Mouse (Mus musculus) hindbrain, embryonic 13.5 days (tissue): ENCODE data around the gene Rps12-ps3. TPM values are rescaled to one million over a fixed set of nuclear protein-coding genes. Genes with fewer than 3 reads are reported as not detected.

ENCODE experiments used
- ATAC-seq: fragments of 200-750 bp; cut with Nextera tagmentation; 2 replicates; pipeline ENCODE4 v1.8.0; 2017; ENCODE audit warnings: moderate TSS enrichment; ENCODE audit not compliant: low FRiP score
- H3K27ac ChIP-seq: fragments of 300-500 bp; sonication (generic); 2 replicates; pipeline ENCODE4 v1.5.1; 2015; ENCODE audit warnings: inconsistent platforms, mild to moderate bottlenecking, moderate library complexity
- H3K27me3 ChIP-seq: fragments of 300-500 bp; sonication (generic); 2 replicates; pipeline ENCODE4 v1.6.1; 2015; ENCODE audit warnings: mild to moderate bottlenecking, inconsistent platforms
- H3K36me3 ChIP-seq: fragments of 300-500 bp; sonication (generic); 2 replicates; pipeline ENCODE4 v1.6.1; 2015; ENCODE audit warnings: mild to moderate bottlenecking, inconsistent platforms
- H3K4me1 ChIP-seq: fragments of 300-500 bp; sonication (generic); replicated peaks from 2 replicates; pipeline ENCODE4 v1.6.1; 2015; ENCODE audit warnings: inconsistent platforms
- H3K4me2 ChIP-seq: fragments of 300-500 bp; sonication (generic); 2 replicates; pipeline ENCODE4 v1.6.1; 2015; ENCODE audit warnings: inconsistent platforms, mild to moderate bottlenecking, moderate library complexity
- H3K4me3 ChIP-seq: fragments of 300-500 bp; sonication (generic); 2 replicates; pipeline ENCODE4 v1.5.1; 2015; ENCODE audit warnings: mild to moderate bottlenecking, inconsistent platforms
- H3K9ac ChIP-seq: fragments of 300-500 bp; sonication (generic); 2 replicates; pipeline ENCODE4 v1.6.1; 2015; ENCODE audit warnings: mild to moderate bottlenecking, inconsistent platforms
- H3K9me3 ChIP-seq: fragments of 300-500 bp; sonication (generic); 2 replicates; pipeline ENCODE4 v1.6.1; 2016; ENCODE audit warnings: inconsistent platforms
- WGBS: fragments of 180-500 bp; shearing (Covaris S2); methylation state at CpG from one replicate; pipeline ENCODE4 v1.1.7; 2015; 5-methylcytosine and 5-hydroxymethylcytosine counted together
- polyA plus RNA-seq: library from polyadenylated mRNA; unstranded; fragments of >200 nt; fragmentation: Nextera tagmentation; extraction: Ambion mirVana; gene quantifications from 2 replicates; pipeline ENCODE4 v1.2.1, GENCODE M21; 2015

Rps12-ps3 gene
- polyA plus RNA-seq, 1 experiment from 2014 or later, result 8.9 TPM

DNA sequence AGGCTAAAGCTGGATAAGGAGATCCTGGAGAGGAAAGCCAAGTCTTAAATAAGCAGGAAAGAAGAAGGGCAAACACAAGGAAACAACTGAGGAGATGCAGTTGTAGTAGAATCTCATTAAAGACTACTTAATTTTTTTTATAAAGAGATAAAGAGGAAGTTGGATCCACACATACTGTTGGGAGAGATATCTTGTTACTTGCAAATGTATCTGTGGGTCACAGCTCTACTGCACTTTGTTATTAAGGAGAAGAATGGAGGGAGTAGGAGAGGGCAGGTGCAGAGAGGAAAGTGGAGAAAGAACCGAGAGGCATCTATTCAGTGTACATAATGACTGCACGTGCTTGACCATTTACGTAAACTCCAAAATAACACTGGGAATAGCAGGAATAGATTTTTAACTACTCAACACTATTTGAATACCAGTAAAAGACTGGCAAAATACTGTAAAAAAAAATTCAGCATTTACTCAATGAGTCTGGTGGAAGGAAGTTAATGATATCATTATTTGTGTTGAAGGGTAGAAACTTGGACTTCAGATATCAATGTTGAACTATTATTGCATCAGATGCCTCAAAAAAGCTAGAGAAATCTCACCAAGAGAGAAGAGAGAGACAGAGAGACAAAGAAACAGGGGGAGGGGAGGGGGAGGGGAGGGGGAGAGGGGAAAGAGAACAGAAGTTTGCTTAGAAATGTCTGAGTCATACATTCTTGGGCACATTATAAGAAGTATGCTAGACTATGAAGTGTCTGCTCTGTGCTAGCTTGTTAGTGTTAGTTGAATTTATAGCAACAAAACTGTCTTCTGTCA is 16.0 kb downstream of the Rps12-ps3 start:
- peaks cover 16% of the 10 kb centered on the region for H3K4me1 ChIP-seq
- no peak overlapping the region for H3K27ac ChIP-seq
- H3K4me2 ChIP-seq, result no peak overlapping the region
- no peaks in the 10 kb centered on the region for H3K27me3 ChIP-seq
- H3K9ac ChIP-seq, result no peak overlapping the region
- no peaks in the 10 kb centered on the region for H3K36me3 ChIP-seq
- ATAC-seq, result no peak
- 82% methylated on average over 3 of the region's 3 CpGs for WGBS
- no peaks in the 10 kb centered on the region for H3K9me3 ChIP-seq
- no peak overlapping the region for H3K4me3 ChIP-seq

DNA sequence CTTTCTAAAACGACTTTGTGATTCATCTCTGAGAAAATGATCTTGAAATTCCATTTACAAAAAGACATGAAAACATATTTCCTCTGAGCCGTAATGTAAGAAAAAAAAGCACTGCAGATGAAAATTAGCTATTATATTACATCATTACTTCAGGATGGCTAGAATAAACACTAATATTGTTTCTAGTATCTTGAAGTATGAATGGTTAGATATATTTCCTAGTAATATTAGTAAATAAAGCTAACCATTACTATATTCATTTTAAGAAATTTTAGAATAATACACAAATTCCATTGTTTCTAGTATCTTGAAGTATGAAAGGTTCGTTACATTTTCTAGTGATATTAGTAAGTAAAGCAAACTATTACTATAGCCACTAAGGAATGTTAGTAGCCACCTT is 17.8 kb downstream of the Rps12-ps3 start:
- no peak for ATAC-seq
- H3K4me1 ChIP-seq, result peaks cover 34% of the 10 kb centered on the region
- H3K9ac ChIP-seq, result no peak overlapping the region
- H3K36me3 ChIP-seq, result no peaks in the 10 kb centered on the region
- H3K27ac ChIP-seq, result no peak overlapping the region
- 89% methylated on average over 3 of the region's 3 CpGs for WGBS
- H3K4me2 ChIP-seq, result no peak overlapping the region
- H3K4me3 ChIP-seq, result no peak overlapping the region
- no peaks in the 10 kb centered on the region for H3K9me3 ChIP-seq
- H3K27me3 ChIP-seq, result no peaks in the 10 kb centered on the region

- no peak for ATAC-seq
- H3K9me3 ChIP-seq, result no peaks in the 10 kb centered on the region
- H3K36me3 ChIP-seq, result no peaks in the 10 kb centered on the region
- H3K4me1 ChIP-seq, result peaks cover 42% of the 10 kb centered on the region
- WGBS, result 41% methylated on average over 2 of the region's 2 CpGs
- H3K27me3 ChIP-seq, result no peaks in the 10 kb centered on the region
- H3K27ac ChIP-seq, result no peak overlapping the region
- 0 out of 2 replicates have a peak overlapping the region, but pooled peaks have one; percentile 19 for H3K9ac ChIP-seq
- H3K4me2 ChIP-seq, result peak overlapping the region; percentile 100
- H3K4me3 ChIP-seq, result peak overlapping the region; percentile 92
Measured at GRCm38 (mm10) chr19:59342964-59343363, 20.9 kb downstream of the Rps12-ps3 start.

DNA sequence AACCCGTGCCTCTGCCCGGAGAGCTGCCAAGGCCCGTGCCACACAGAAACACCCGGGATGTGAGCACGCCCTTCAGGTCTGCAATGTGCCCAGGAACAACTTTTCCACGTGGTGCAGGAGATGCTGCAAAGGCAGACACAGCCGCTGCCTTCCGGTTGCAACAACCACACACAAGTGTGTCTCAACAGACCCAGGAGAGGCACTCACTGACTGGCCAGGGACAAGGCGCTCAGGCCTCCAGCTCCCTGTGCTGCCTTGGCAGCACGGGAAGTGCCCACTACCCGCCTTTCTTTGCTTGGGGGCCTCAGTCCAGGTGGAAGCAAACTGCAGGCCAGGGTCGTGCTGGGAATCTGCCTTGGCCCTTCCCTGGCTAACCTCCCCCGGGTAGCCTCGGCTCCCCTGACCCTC is 22.2 kb downstream of the Rps12-ps3 start:
- under 1% methylated on average over 14 of the region's 14 CpGs for WGBS
- Histone ChIP-seq H3K27ac (no peak overlapping the region), H3K27me3 (no peaks in the 10 kb centered on the region), H3K4me2 (peak overlapping the region; percentile 100), H3K4me1 (peaks cover 42% of the 10 kb centered on the region), H3K36me3 (no peaks in the 10 kb centered on the region), H3K9ac (peak overlapping the region; percentile 95), H3K4me3 (peak overlapping the region; percentile 92), H3K9me3 (no peaks in the 10 kb centered on the region)
- ATAC-seq, result no peak

DNA sequence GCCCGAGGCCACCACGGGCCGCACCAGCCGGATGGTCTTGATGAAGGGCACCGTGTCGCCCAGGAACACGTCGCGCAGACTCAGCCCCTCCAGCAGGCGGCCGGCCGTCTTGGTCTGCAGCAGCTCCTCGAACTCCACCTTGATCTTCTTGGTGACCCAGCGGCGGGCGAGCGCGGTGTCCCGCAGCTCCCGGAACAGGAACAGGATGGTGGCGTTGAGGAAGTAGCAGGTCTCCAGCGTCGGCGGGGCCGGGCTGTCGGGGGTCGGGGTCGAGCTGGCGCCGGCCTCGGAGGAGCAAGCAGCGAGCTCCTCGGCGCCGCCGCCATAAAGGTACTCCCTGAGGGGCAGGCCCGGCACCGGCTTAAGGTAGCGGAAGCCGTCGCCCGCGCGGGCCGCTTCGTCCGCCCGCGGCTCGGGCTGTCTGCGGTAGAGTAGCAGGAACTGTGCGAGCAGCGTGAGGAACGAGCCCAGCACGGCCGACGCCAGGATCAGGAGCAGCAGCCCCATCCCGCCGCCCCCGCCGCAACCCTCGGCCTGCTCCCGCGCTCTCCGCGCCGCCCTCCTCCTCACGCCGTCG is 23.1 kb downstream of the Rps12-ps3 start:
- Histone ChIP-seq H3K9me3 (no peaks in the 10 kb centered on the region), H3K4me3 (peak overlapping the region; percentile 92), H3K27me3 (no peaks in the 10 kb centered on the region), H3K27ac (peak overlapping the region; percentile 96), H3K9ac (peak overlapping the region; percentile 95), H3K4me2 (peak overlapping the region; percentile 100), H3K36me3 (no peaks in the 10 kb centered on the region), H3K4me1 (peaks cover 42% of the 10 kb centered on the region)
- WGBS, result 1% methylated on average over 40 of the region's 70 CpGs
- ATAC-seq, result peak; percentile 70

GRCm38 (mm10) chr19:59345658-59346283 is 23.7 kb downstream of the Rps12-ps3 start, which contains the start of gene Pdzd8:
Gene Pdzd8 (minus strand): TSS chr19:59345780.
- Histone ChIP-seq H3K27me3 (no peaks in the 10 kb centered on the region), H3K4me2 (peak within 1 kb of the TSS; percentile 100), H3K4me1 (peaks cover 42% of the 10 kb centered on the region), H3K4me3 (peak within 1 kb of the TSS; percentile 92), H3K9ac (peak within 1 kb of the TSS; percentile 95), H3K36me3 (no peaks in the 10 kb centered on the region), H3K9me3 (no peaks in the 10 kb centered on the region), H3K27ac (peak within 1 kb of the TSS; percentile 96)
- ATAC-seq, result peak; percentile 94
- under 1% methylated on average over 67 of the region's 91 CpGs for WGBS

- WGBS, result 2% methylated on average over 11 of the region's 11 CpGs
- peak; percentile 18; the same call in 1 of the 2 replicates for ATAC-seq
Measured at GRCm38 (mm10) chr19:59346325-59346724, 24.2 kb downstream of the Rps12-ps3 start.

GRCm38 (mm10) chr19:59349329-59349960 is 27.4 kb downstream of the Rps12-ps3 start:
- H3K27ac ChIP-seq, result no peak overlapping the region
- no peak overlapping the region for H3K9ac ChIP-seq
- no peak for ATAC-seq
- peaks cover 12% of the 10 kb centered on the region for H3K4me1 ChIP-seq
- H3K9me3 ChIP-seq, result no peaks in the 10 kb centered on the region
- no peak overlapping the region for H3K4me2 ChIP-seq
- H3K36me3 ChIP-seq, result no peaks in the 10 kb centered on the region
- 91% methylated on average over 6 of the region's 6 CpGs for WGBS
- H3K4me3 ChIP-seq, result no peak overlapping the region
- no peaks in the 10 kb centered on the region for H3K27me3 ChIP-seq

More at GRCm38 (mm10) chr19:59346325-59346724, 24.2 kb downstream of the Rps12-ps3 start:
- no peaks in the 10 kb centered on the region for H3K36me3 ChIP-seq
- no peaks in the 10 kb centered on the region for H3K27me3 ChIP-seq
- peak overlapping the region; percentile 92 for H3K4me3 ChIP-seq
- peak overlapping the region; percentile 96 for H3K27ac ChIP-seq
- peak overlapping the region; percentile 95 for H3K9ac ChIP-seq
- H3K9me3 ChIP-seq, result no peaks in the 10 kb centered on the region
- peak overlapping the region; percentile 100 for H3K4me2 ChIP-seq
- peaks cover 38% of the 10 kb centered on the region for H3K4me1 ChIP-seq

GRCm38 (mm10) chr19:59350273-59350903 is 28.3 kb downstream of the Rps12-ps3 start:
- Histone ChIP-seq H3K9me3 (no peaks in the 10 kb centered on the region), H3K27me3 (no peaks in the 10 kb centered on the region), H3K9ac (no peak overlapping the region), H3K4me3 (no peak overlapping the region), H3K4me2 (no peak overlapping the region), H3K36me3 (no peaks in the 10 kb centered on the region), H3K27ac (no peak overlapping the region), H3K4me1 (peaks cover 7% of the 10 kb centered on the region)
- WGBS, result 88% methylated on average over 7 of the region's 7 CpGs
- ATAC-seq, result no peak

DNA sequence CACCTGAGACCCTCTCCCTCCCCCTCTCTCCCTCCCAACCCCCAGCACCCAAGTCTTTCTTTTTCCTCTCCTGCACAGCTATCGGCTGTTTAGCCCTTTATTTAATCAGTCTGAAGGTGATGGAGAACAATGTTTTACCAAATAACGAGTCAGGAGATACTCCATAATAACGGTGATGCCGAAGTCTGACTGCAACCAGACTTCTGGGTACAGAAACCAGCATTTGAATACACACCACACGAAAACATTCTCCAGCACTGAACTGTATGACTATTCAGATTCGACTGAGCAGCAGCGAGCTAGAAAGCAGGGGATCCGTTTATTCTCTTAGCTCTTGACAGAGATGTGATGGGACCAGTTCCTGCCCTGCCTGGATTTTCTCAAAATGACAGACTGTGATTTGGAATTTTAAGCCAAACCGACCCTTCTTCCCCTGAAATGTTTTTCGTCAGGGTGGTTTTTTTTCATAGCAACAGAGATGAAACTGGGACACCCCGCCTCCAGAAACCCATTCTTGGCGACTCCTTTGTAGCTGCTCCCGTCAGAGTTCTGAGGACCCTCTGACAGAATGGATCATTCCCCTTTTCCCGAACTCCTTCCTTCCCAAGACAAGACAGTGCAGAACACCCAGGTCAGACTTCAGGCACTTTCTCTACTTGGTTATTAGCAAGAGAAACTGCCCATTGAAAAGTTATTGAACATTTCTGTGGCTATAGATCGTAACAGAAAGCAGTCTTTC is 29.2 kb downstream of the Rps12-ps3 start:
- H3K4me2 ChIP-seq, result no peak overlapping the region
- peaks cover 7% of the 10 kb centered on the region for H3K4me1 ChIP-seq
- 71% methylated on average over 15 of the region's 15 CpGs for WGBS
- H3K36me3 ChIP-seq, result no peaks in the 10 kb centered on the region
- no peak for ATAC-seq
- H3K27me3 ChIP-seq, result no peaks in the 10 kb centered on the region
- H3K4me3 ChIP-seq, result no peak overlapping the region
- H3K9me3 ChIP-seq, result no peaks in the 10 kb centered on the region
- H3K9ac ChIP-seq, result no peak overlapping the region
- H3K27ac ChIP-seq, result no peak overlapping the region

DNA sequence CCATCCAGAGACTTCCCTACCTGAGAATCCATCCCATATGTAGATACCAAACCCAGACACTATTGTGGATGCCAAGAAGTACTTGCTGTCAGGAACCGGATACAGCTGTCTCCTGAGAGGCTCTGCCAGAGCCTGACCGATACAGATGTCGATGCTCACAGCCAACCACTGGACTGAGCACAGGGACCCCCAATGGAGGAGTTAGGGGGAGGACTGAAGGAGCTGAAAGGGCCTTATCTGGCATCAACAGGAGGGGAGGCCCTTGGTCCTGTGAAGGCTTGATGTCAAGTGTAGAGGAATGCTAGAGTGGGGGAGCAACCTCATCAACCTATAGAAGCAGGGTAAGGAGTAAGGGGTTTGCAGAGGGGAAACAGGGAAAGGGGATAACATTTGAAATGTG is 30.7 kb downstream of the Rps12-ps3 start:
- no peak overlapping the region for H3K9ac ChIP-seq
- no peaks in the 10 kb centered on the region for H3K9me3 ChIP-seq
- WGBS, result 84% methylated on average over 3 of the region's 3 CpGs
- no peaks in the 10 kb centered on the region for H3K36me3 ChIP-seq
- no peaks in the 10 kb centered on the region for H3K4me1 ChIP-seq
- H3K4me3 ChIP-seq, result no peak overlapping the region
- no peaks in the 10 kb centered on the region for H3K27me3 ChIP-seq
- no peak overlapping the region for H3K27ac ChIP-seq
- no peak for ATAC-seq
- no peak overlapping the region for H3K4me2 ChIP-seq
